Mouse (Mus musculus) kidney, embryonic 15.5 days (tissue): ENCODE data around the gene Fdxacb1. TPM values are rescaled to one million over a fixed set of nuclear protein-coding genes. Genes with fewer than 3 reads are reported as not detected.

Experiments used
- ATAC-seq: fragments of 200-750 bp; cut with Nextera tagmentation; replicated peaks from 2 replicates; pipeline ENCODE4 v1.8.0; 2017; ENCODE audit warnings: moderate TSS enrichment; ENCODE audit not compliant: low FRiP score
- H3K27ac ChIP-seq: fragments of 300-500 bp; sonication (generic); 2 replicates; pipeline ENCODE4 v1.5.1; 2015; ENCODE audit warnings: mild to moderate bottlenecking, inconsistent platforms
- H3K27me3 ChIP-seq: fragments of 300-500 bp; sonication (generic); 2 replicates; pipeline ENCODE4 v1.6.1; 2015; ENCODE audit warnings: inconsistent platforms
- H3K36me3 ChIP-seq: fragments of 300-500 bp; sonication (generic); 2 replicates; pipeline ENCODE4 v1.6.1; 2015; ENCODE audit warnings: inconsistent platforms
- H3K4me1 ChIP-seq: fragments of 300-500 bp; sonication (generic); 2 replicates; pipeline ENCODE4 v1.6.1; 2015; ENCODE audit warnings: inconsistent platforms
- H3K4me2 ChIP-seq: fragments of 300-500 bp; sonication (generic); 2 replicates; pipeline ENCODE4 v1.6.1; 2015; ENCODE audit warnings: moderate library complexity, mild to moderate bottlenecking, inconsistent platforms
- H3K4me3 ChIP-seq: fragments of 300-500 bp; sonication (generic); replicated peaks from 2 replicates; pipeline ENCODE4 v1.5.1; 2015; ENCODE audit warnings: mild to moderate bottlenecking, inconsistent platforms
- H3K9ac ChIP-seq: fragments of 300-500 bp; sonication (generic); 2 replicates; pipeline ENCODE4 v1.6.1; 2015; ENCODE audit warnings: mild to moderate bottlenecking, inconsistent platforms
- H3K9me3 ChIP-seq: fragments of 300-500 bp; sonication (generic); replicated peaks from 2 replicates; pipeline ENCODE4 v1.6.1; 2016; ENCODE audit warnings: inconsistent platforms
- WGBS: fragments of 180-500 bp; shearing (Covaris S2); methylation state at CpG from one replicate; pipeline ENCODE4 v1.1.7; 2015; ENCODE audit warnings: mixed read lengths; 5-methylcytosine and 5-hydroxymethylcytosine counted together
- polyA plus RNA-seq: library from polyadenylated mRNA; unstranded; fragments of >200 nt; fragmentation: Nextera tagmentation; extraction: Ambion mirVana; gene quantifications from 2 replicates; pipeline ENCODE4 v1.2.1, GENCODE M21; 2015

Fdxacb1 gene
- polyA plus RNA-seq, result 10.9 and 11.7 TPM in 2 replicates

GRCm38 (mm10) chr9:50768107-50769002 lies at the start of gene Fdxacb1:
TSS of gene Fdxacb1 (plus strand) at chr9:50768236.
- Histone ChIP-seq H3K27me3 (no peaks in the 10 kb centered on the region), H3K4me1 (peaks cover 21% of the 10 kb centered on the region), H3K36me3 (peaks cover 16% of the 10 kb centered on the region), H3K4me2 (peak within 1 kb of the TSS; percentile 74), H3K9me3 (no peaks in the 10 kb centered on the region), H3K4me3 (peak within 1 kb of the TSS; percentile 60), H3K27ac (peak within 1 kb of the TSS; percentile 95), H3K9ac (peak within 1 kb of the TSS; percentile 51)
- WGBS, result 3% methylated on average over 59 of the region's 59 CpGs
- ATAC-seq, result peak; percentile 98

GRCm38 (mm10) chr9:50718878-50719277 lies 49.2 kb upstream of the Fdxacb1 start:
- H3K4me1 ChIP-seq, result peaks cover 9% of the 10 kb centered on the region
- no peak overlapping the region for H3K27ac ChIP-seq
- H3K27me3 ChIP-seq, result no peaks in the 10 kb centered on the region
- H3K36me3 ChIP-seq, result no peaks in the 10 kb centered on the region
- WGBS, result 57% methylated on average over 4 of the region's 4 CpGs
- no peak overlapping the region for H3K4me3 ChIP-seq
- H3K9ac ChIP-seq, result no peak overlapping the region
- H3K9me3 ChIP-seq, result no peaks in the 10 kb centered on the region
- ATAC-seq, result no peak
- no peak overlapping the region for H3K4me2 ChIP-seq

DNA sequence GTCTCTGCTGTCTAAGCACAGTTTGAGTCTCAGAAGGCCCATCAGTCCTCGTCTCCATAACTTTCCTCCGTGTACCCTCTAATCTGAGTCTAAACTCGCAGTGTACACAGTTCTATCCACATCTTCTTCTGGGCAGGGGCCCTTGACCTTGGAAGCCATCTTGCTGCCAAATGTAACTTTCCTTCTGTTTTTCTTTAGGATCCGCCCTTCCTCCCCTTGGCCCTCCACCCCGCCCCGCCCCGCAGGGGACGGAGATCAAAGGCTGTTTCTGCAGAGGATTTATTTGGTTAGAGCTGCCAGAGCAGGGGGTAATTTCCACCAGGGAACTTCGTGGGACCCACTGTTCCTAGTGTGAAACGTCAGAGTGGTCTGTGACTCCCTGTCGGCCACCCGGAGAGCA lies 47.0 kb upstream of the Fdxacb1 start:
- ATAC-seq, result 0 out of 2 replicates have a peak, but pooled peaks have one; percentile 22
- Histone ChIP-seq H3K4me3 (no peak overlapping the region), H3K4me2 (peak overlapping the region; percentile 36; the same call in 1 of the 2 replicates), H3K27me3 (no peaks in the 10 kb centered on the region), H3K9me3 (no peaks in the 10 kb centered on the region), H3K9ac (no peak overlapping the region), H3K4me1 (peaks cover 13% of the 10 kb centered on the region), H3K36me3 (no peaks in the 10 kb centered on the region), H3K27ac (no peak overlapping the region)
- WGBS, result 12% methylated on average over 12 of the region's 12 CpGs

DNA sequence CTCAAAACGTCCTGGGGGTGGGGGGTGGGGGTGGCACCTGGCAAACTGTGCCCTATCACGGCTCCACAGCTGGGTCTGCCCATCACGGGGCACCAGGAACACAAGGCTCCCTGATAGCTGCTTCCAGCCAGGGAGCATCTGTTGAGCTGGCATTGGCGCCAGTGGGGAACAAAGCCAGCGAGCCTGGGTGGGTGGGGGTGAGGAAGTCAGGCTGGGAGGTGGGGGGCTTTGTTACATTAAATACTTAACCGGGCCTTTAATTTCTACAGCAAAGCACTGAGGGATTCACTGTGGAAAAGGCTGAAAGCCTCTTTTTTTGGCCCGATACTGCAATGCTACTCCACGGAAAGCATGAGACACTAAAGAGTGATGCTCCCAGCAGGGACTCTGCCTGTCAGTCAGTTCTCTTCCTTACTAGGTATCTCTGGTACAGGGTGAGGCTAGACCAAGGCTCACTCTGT lies 45.6 kb upstream of the Fdxacb1 start:
- H3K9ac ChIP-seq, result no peak overlapping the region
- H3K36me3 ChIP-seq, result no peaks in the 10 kb centered on the region
- no peak for ATAC-seq
- no peaks in the 10 kb centered on the region for H3K9me3 ChIP-seq
- no peaks in the 10 kb centered on the region for H3K27me3 ChIP-seq
- H3K4me3 ChIP-seq, result no peak overlapping the region
- no peak overlapping the region for H3K27ac ChIP-seq
- no peak overlapping the region for H3K4me2 ChIP-seq
- peaks cover 26% of the 10 kb centered on the region for H3K4me1 ChIP-seq
- 62% methylated on average over 8 of the region's 8 CpGs for WGBS

DNA sequence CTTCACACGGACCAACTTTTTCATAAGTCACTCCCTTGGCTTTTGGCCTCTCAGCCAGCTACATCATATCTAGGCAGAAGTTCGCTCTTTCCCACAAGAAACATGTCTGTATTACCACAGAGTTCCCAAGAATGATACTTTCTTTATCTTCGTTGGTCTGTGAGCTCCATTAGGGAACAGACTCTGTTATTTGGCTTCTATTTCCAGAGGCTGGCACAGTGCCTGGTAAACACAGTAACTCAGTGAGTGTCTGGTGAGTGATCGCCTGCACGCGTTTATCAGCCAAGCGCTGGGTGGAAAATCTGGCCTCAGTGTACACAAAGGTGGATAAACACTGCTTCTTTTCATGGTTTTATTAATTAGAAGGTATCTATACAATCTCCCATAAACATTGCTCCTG lies 44.6 kb upstream of the Fdxacb1 start:
- H3K27ac ChIP-seq, result no peak overlapping the region
- no peak overlapping the region for H3K9ac ChIP-seq
- no peak for ATAC-seq
- no peak overlapping the region for H3K4me2 ChIP-seq
- H3K9me3 ChIP-seq, result no peaks in the 10 kb centered on the region
- no peaks in the 10 kb centered on the region for H3K27me3 ChIP-seq
- H3K4me3 ChIP-seq, result no peak overlapping the region
- WGBS, result 57% methylated on average over 7 of the region's 7 CpGs
- no peaks in the 10 kb centered on the region for H3K36me3 ChIP-seq
- peaks cover 30% of the 10 kb centered on the region for H3K4me1 ChIP-seq

GRCm38 (mm10) chr9:50724147-50724546 lies 43.9 kb upstream of the Fdxacb1 start:
- Histone ChIP-seq H3K9ac (no peak overlapping the region), H3K9me3 (no peaks in the 10 kb centered on the region), H3K4me3 (no peak overlapping the region), H3K27ac (no peak overlapping the region), H3K27me3 (no peaks in the 10 kb centered on the region), H3K36me3 (no peaks in the 10 kb centered on the region), H3K4me1 (peaks cover 35% of the 10 kb centered on the region), H3K4me2 (no peak overlapping the region)
- ATAC-seq, result no peak
- 86% methylated on average over 2 of the region's 2 CpGs for WGBS

DNA sequence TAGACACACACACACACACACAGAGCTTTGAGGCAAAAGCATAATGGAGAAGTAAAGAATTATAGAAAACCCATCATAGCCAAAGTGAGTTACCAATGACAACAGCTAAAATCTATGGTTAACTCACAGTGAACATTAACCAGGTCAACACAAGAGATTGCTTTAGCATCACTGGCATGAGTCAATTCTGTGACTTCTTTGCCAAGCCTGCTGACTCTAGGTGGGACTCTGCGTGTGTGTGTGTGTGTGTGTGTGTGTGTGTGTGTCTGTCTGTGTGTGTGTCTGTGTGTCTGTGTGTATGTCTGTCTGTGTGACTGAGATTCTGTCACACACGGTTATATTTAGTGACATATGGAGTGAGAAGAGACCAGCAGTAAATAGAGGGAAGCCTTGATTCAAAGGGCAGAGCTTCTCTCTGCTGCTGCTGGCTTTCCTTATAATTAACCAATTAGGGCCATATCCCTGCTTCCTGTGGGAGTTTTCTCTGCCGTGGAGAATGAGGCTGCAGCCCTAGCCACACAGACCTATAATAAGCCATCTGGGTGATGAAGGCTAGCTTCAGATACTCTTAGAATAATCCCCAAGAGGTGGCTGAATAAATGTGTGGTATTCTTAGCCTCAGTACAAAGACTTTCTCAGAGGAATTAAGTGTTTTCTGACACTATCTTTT lies 43.2 kb upstream of the Fdxacb1 start:
- H3K27ac ChIP-seq, result no peak overlapping the region
- H3K27me3 ChIP-seq, result no peaks in the 10 kb centered on the region
- H3K9me3 ChIP-seq, result no peaks in the 10 kb centered on the region
- H3K4me1 ChIP-seq, result peaks cover 35% of the 10 kb centered on the region
- H3K9ac ChIP-seq, result no peak overlapping the region
- WGBS, result 39% methylated on average over 3 of the region's 3 CpGs
- H3K4me2 ChIP-seq, result no peak overlapping the region
- H3K36me3 ChIP-seq, result no peaks in the 10 kb centered on the region
- no peak for ATAC-seq
- no peak overlapping the region for H3K4me3 ChIP-seq

DNA sequence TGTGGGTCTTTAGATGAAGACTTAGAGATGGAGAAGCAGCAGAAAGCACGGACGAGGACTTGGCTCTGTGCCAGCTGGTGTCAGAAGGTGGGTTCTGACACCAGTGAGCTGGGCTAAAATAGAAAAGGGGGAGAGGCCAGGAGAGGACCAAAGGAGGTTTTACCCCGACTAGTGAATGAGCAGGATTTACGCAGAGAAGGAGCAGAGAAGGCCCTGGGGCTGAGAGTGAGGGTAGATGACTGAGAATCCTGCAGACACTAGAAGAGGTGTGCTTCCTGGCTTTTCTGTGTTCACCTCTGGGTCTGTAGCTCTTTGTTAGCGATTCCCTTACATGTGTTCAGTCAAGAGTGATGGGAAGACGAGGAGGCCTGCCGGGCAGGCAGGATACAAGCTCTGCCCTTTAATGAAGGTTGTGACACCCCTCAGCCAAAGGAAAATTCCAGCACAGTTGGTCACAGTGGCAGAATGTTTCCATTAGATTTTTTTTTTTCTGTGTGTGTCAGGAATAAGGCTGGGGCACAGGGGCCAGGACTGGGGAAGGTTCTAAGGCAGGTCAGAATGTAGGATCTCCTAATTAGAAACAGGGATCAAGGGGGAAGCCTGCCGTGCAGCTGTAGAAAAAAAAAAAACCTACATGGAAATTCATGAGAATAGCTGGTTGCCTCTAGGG lies 42.0 kb upstream of the Fdxacb1 start:
- H3K9ac ChIP-seq, result no peak overlapping the region
- ATAC-seq, result no peak
- no peaks in the 10 kb centered on the region for H3K9me3 ChIP-seq
- H3K36me3 ChIP-seq, result no peaks in the 10 kb centered on the region
- H3K4me1 ChIP-seq, result peaks cover 33% of the 10 kb centered on the region
- no peaks in the 10 kb centered on the region for H3K27me3 ChIP-seq
- no peak overlapping the region; the same call in 1 of the 2 replicates for H3K4me3 ChIP-seq
- WGBS, result 42% methylated on average over 8 of the region's 8 CpGs
- no peak overlapping the region for H3K27ac ChIP-seq
- H3K4me2 ChIP-seq, result peak overlapping the region; percentile 91; the same call in 1 of the 2 replicates

- Histone ChIP-seq H3K4me3 (peak overlapping the region; percentile 68), H3K27ac (peak overlapping the region; percentile 9; the same call in 1 of the 2 replicates), H3K9ac (peak overlapping the region; percentile 57), H3K36me3 (no peaks in the 10 kb centered on the region), H3K9me3 (no peaks in the 10 kb centered on the region), H3K27me3 (no peaks in the 10 kb centered on the region), H3K4me2 (peak overlapping the region; percentile 91), H3K4me1 (peaks cover 30% of the 10 kb centered on the region)
- ATAC-seq, result no peak; the same call in 1 of the 2 replicates
- 3% methylated on average over 30 of the region's 30 CpGs for WGBS
These were observed 40.7 kb upstream of the Fdxacb1 start for GRCm38 (mm10) chr9:50727171-50727924.

GRCm38 (mm10) chr9:50727925-50728651 lies 39.9 kb upstream of the Fdxacb1 start:
- under 1% methylated on average over 45 of the region's 45 CpGs for WGBS
- peak; percentile 94 for ATAC-seq
- Histone ChIP-seq H3K27ac (peak overlapping the region; percentile 9; the same call in 1 of the 2 replicates), H3K27me3 (no peaks in the 10 kb centered on the region), H3K36me3 (no peaks in the 10 kb centered on the region), H3K9me3 (no peaks in the 10 kb centered on the region), H3K4me1 (peaks cover 30% of the 10 kb centered on the region), H3K4me3 (peak overlapping the region; percentile 68), H3K9ac (peak overlapping the region; percentile 57), H3K4me2 (peak overlapping the region; percentile 91)

DNA sequence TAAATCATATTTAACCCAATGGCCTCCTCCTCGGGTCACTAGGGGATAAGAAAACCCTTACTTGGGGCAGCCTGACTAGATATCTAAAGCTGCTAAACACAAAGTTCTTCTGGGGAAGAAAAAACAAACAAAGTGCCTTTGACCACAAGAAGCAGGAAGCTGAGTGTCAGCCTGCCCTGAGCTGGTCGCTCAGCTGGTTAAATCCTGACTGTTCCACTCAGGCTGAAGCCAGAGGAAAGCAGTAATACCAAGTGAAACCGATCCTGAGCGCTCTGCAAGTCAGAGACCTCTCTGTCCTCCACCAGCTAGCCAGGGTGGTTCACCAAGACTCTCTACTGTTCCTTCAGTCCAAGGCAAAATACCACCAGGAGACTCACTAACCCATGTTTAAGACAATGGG lies 38.4 kb upstream of the Fdxacb1 start:
- WGBS, result 32% methylated on average over 4 of the region's 4 CpGs
- H3K27me3 ChIP-seq, result no peaks in the 10 kb centered on the region
- no peak for ATAC-seq

More for the DNA sequence above, 38.4 kb upstream of the Fdxacb1 start:
- Histone ChIP-seq H3K36me3 (no peaks in the 10 kb centered on the region), H3K27ac (no peak overlapping the region), H3K9me3 (no peaks in the 10 kb centered on the region), H3K4me2 (no peak overlapping the region), H3K9ac (no peak overlapping the region), H3K4me1 (peaks cover 26% of the 10 kb centered on the region), H3K4me3 (no peak overlapping the region)
